Mouse (Mus musculus) embryonic facial prominence, embryonic 12.5 days (tissue): Measurements from ENCODE around the gene Paf1. TPM values are rescaled to one million over a fixed set of nuclear protein-coding genes. Genes with fewer than 3 reads are reported as not detected.

Source experiments
- ATAC-seq: fragments of 200-750 bp; cut with Nextera tagmentation; 2 replicates; pipeline ENCODE4 v1.8.0; 2017; ENCODE audit not compliant: insufficient number of reproducible peaks, insufficient read depth, low FRiP score, low TSS enrichment
- H3K27ac ChIP-seq: fragments of 300-500 bp; sonication (generic); 2 replicates; pipeline ENCODE4 v1.5.1; 2016; ENCODE audit warnings: mild to moderate bottlenecking
- H3K27me3 ChIP-seq: fragments of 300-500 bp; sonication (generic); 2 replicates; pipeline ENCODE4 v1.6.1; 2016; ENCODE audit warnings: mild to moderate bottlenecking, moderate library complexity
- H3K36me3 ChIP-seq: fragments of 300-500 bp; sonication (generic); 2 replicates; pipeline ENCODE4 v1.6.1; 2016; ENCODE audit warnings: mild to moderate bottlenecking
- H3K4me1 ChIP-seq: fragments of 300-500 bp; sonication (generic); 2 replicates; pipeline ENCODE4 v1.6.1; 2016
- H3K4me2 ChIP-seq: fragments of 300-500 bp; sonication (generic); replicated peaks from 2 replicates; pipeline ENCODE4 v1.6.1; 2016; ENCODE audit warnings: mild to moderate bottlenecking, moderate library complexity
- H3K4me3 ChIP-seq: fragments of 300-500 bp; sonication (generic); 2 replicates; pipeline ENCODE4 v1.5.1; 2016; ENCODE audit warnings: mild to moderate bottlenecking
- H3K9ac ChIP-seq: fragments of 300-500 bp; sonication (generic); 2 replicates; pipeline ENCODE4 v1.6.1; 2016; ENCODE audit warnings: mild to moderate bottlenecking, moderate library complexity
- H3K9me3 ChIP-seq: fragments of 300-500 bp; sonication (generic); 2 replicates; pipeline ENCODE4 v1.6.1; 2016; ENCODE audit warnings: mild to moderate bottlenecking, moderate library complexity
- whole genome bisulfite sequencing: fragments of 180-500 bp; shearing (Covaris S2); methylation state at CpG from one replicate; pipeline ENCODE4 v1.1.7; 2016; 5-methylcytosine and 5-hydroxymethylcytosine counted together
- polyA plus RNA-seq: library from polyadenylated mRNA; unstranded; fragments of >200 nt; fragmentation: Nextera tagmentation; extraction: Ambion mirVana; gene quantifications from 2 replicates; pipeline ENCODE4 v1.2.1, GENCODE M21; 2016

Gene Paf1
- polyA plus RNA-seq, 1 experiment from 2014 or later: 82.2 TPM

DNA sequence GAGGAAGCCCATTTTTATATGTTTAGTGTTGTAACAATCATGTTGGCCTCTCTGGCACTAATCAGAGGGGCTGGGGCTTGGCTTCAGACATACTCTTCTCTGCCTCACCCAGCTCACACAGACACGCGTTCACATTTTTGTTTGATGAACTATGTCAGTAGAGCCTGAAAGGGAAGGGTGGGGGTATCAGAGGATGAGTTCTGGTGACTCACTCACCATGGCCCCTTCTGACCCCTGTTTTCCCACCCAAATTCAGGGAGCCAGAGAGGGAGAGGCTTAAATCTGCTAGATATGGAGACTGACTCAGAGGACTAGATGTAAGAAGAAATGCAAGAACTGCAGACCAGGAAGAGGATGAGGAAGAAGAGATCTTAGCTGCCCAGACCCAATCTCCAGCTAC, 26.7 kb downstream of the Paf1 start:
- 91% methylated on average over 2 of the region's 2 CpGs for WGBS
- no peak overlapping the region for H3K27ac ChIP-seq
- peaks cover 72% of the 10 kb centered on the region for H3K36me3 ChIP-seq
- H3K27me3 ChIP-seq: no peaks in the 10 kb centered on the region
- H3K4me2 ChIP-seq: no peak overlapping the region
- H3K4me1 ChIP-seq: no peaks in the 10 kb centered on the region
- no peak overlapping the region for H3K4me3 ChIP-seq
- no peak overlapping the region for H3K9ac ChIP-seq
- no peak for ATAC-seq
- H3K9me3 ChIP-seq: no peaks in the 10 kb centered on the region

DNA sequence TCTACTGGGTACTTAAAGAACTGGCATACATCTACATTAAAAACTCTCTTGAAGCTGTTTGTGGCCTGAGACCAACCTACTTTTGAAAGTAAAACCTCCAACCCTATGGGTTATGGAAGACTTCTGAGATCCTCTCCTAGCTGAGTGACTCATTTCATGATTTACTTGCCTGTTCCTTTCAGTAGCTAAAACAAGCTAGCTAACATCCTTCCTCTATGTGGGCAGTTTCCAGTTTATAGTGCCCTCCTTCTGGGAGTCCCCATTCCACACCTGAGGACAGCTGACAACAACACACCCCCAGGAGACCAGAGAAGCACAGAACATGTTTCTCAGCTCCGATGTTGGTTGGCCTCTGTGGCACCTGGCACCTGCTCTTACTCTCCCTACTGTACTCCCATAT, 30.3 kb downstream of the Paf1 start:
- no peak for ATAC-seq
- peaks cover 57% of the 10 kb centered on the region for H3K36me3 ChIP-seq
- 94% methylated on average over 1 of the region's 1 CpGs for WGBS

DNA sequence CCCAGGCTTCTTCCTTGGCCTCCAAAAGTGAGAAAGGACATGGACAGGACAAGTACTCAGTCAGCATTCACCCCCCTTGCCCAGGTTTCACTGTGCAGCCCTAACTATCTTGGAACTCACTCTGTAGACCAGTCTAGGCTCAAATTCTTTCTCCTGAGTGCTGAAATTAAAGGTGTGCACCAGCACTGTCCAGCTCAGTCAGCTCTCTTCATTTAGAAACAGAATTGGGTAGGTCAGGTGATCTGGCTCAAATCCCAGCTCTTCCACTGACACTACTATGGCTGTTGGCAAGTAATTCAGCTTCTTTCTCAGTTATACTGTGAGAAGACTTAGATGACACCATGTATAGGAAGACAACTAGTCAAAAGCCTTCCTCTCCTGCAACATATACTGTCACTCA, 35.0 kb downstream of the Paf1 start:
- peaks cover 18% of the 10 kb centered on the region for H3K36me3 ChIP-seq
- no peaks in the 10 kb centered on the region for H3K9me3 ChIP-seq
- no peak overlapping the region for H3K27ac ChIP-seq
- no peaks in the 10 kb centered on the region for H3K27me3 ChIP-seq
- ATAC-seq: no peak
- H3K4me3 ChIP-seq: no peak overlapping the region
- H3K4me1 ChIP-seq: peaks cover 6% of the 10 kb centered on the region; the same call in 1 of the 2 replicates
- H3K4me2 ChIP-seq: no peak overlapping the region
- H3K9ac ChIP-seq: no peak overlapping the region

More for the DNA sequence above, 30.3 kb downstream of the Paf1 start:
- Histone ChIP-seq H3K9ac (no peak overlapping the region), H3K27ac (no peak overlapping the region), H3K27me3 (no peaks in the 10 kb centered on the region), H3K9me3 (no peaks in the 10 kb centered on the region), H3K4me2 (no peak overlapping the region), H3K4me3 (no peak overlapping the region), H3K4me1 (no peaks in the 10 kb centered on the region)

DNA sequence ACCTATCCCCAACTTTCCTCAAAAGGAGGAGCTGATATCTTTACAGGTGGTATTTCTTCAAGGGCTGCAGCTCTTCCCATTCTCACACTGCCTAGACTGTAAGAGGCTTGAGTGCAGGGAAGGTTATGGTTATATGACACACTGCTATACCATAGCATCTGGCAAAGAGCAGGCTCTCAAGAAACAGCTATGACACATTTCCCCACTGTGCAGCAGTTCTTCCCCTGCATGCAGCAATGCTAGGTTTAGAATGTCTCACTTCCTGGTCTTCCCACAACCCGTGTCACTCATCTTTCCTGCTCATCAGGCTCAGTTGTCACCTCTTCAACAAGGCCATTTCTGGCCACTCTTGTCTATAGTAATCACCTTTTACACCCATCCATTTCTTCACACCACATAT, 37.8 kb downstream of the Paf1 start:
- Histone ChIP-seq H3K27ac (no peak overlapping the region), H3K4me3 (no peak overlapping the region), H3K36me3 (peaks cover 16% of the 10 kb centered on the region), H3K27me3 (no peaks in the 10 kb centered on the region), H3K4me1 (peaks cover 28% of the 10 kb centered on the region), H3K9me3 (no peaks in the 10 kb centered on the region), H3K9ac (no peak overlapping the region), H3K4me2 (no peak overlapping the region)
- WGBS: 75% methylated on average over 1 of the region's 1 CpGs
- no peak for ATAC-seq

DNA sequence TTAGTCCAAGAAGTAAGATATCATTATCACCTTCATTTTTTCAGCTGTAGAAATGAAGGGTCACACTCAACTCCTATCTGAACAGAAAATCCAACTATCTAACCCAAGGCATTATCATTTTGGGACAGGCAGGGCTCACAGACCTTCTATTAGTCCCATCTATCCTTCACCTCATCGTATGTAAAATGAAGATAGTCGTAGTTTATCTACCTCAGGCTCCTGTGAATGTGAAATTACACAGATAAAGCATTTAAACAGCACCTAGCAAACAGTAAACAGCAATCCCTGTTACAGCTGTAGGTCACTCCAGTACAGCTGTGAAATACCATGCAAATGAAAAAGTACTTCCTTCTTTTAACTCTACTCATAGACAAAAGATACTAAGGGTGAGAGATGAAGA, 39.5 kb downstream of the Paf1 start:
- no peak overlapping the region for H3K27ac ChIP-seq
- no peak overlapping the region for H3K4me2 ChIP-seq
- 90% methylated on average over 2 of the region's 2 CpGs for WGBS
- no peaks in the 10 kb centered on the region for H3K27me3 ChIP-seq
- peaks cover 32% of the 10 kb centered on the region for H3K4me1 ChIP-seq
- H3K9ac ChIP-seq: no peak overlapping the region
- H3K4me3 ChIP-seq: no peak overlapping the region
- ATAC-seq: no peak
- no peaks in the 10 kb centered on the region for H3K9me3 ChIP-seq
- H3K36me3 ChIP-seq: peaks cover 16% of the 10 kb centered on the region

DNA sequence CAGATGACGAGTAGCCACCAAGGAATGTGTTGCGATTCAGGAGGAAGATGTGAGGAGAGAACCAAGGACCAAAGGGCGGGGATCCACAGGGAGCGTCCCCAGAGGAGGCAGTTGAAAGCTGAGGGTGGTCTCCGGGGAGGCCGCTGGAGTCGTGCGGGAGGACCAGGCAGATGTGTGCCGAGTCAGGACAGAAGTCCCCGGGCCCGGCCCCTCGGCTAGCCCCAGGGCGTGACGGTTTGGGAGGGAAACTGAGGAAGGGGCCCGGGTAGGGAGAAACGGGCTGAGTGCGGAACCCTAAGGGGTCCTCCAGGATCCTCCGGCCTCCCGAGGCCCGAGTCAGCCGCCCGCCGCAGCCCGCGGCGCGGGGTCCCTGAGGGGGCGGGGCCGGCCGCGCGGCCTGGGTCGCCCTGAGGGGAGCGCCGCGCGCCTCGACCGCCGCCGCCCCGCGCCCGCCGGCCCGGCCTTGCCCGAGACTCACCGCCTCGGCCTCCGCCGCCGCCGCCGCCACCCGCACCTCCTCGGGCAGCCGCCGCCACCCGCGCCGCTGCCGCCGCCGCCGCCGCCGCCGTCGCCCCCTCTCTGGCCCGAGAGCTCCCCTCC, 43.0 kb downstream of the Paf1 start:
- Histone ChIP-seq H3K36me3 (peaks cover 16% of the 10 kb centered on the region), H3K9ac (peak overlapping the region; percentile 93), H3K4me3 (peak overlapping the region; percentile 96), H3K4me1 (peaks cover 32% of the 10 kb centered on the region), H3K27me3 (no peaks in the 10 kb centered on the region), H3K27ac (peak overlapping the region; percentile 46; the same call in 1 of the 2 replicates), H3K9me3 (no peaks in the 10 kb centered on the region), H3K4me2 (peak overlapping the region; percentile 84)
- ATAC-seq: peak; percentile 30; the same call in 1 of the 2 replicates
- WGBS: 0% methylated on average over 24 of the region's 70 CpGs

DNA sequence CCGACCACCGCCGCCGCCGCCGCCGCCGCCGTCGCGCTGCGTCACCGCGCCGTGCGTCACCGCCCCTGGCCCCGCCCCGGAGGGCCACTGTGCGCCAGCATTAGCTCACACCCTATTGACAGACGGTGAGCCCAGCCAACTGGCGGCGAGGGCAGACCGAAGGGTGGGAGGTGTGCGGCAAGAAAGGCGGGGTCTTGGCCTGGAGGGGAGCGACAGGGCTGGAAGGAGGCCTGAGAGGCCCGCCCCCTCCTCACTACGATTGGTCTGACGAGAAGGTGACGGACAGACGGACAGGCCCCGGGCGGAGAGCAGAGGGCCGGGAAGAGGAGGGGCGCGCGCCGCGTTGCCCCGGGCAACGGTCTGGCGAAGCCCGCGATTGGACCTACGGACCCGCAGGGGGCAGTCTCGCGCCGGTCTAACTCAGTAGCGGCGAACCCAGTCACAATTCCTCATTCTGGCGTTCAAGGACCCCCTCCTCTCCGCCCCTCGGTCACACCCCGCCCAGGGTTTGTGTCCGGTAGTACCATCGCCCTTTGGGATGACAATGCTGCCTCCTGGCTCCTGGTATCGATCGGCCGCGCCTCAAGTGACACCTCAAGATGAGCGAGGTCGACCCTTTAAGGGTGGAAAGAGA, 43.6 kb downstream of the Paf1 start:
- Histone ChIP-seq H3K36me3 (peaks cover 12% of the 10 kb centered on the region), H3K27ac (peak overlapping the region; percentile 46; the same call in 1 of the 2 replicates), H3K9ac (peak overlapping the region; percentile 93), H3K4me2 (peak overlapping the region; percentile 67), H3K4me1 (peaks cover 32% of the 10 kb centered on the region), H3K9me3 (no peaks in the 10 kb centered on the region), H3K27me3 (no peaks in the 10 kb centered on the region), H3K4me3 (peak overlapping the region; percentile 96)
- peak; percentile 99 for ATAC-seq
- whole genome bisulfite sequencing: under 1% methylated on average over 47 of the region's 64 CpGs

DNA sequence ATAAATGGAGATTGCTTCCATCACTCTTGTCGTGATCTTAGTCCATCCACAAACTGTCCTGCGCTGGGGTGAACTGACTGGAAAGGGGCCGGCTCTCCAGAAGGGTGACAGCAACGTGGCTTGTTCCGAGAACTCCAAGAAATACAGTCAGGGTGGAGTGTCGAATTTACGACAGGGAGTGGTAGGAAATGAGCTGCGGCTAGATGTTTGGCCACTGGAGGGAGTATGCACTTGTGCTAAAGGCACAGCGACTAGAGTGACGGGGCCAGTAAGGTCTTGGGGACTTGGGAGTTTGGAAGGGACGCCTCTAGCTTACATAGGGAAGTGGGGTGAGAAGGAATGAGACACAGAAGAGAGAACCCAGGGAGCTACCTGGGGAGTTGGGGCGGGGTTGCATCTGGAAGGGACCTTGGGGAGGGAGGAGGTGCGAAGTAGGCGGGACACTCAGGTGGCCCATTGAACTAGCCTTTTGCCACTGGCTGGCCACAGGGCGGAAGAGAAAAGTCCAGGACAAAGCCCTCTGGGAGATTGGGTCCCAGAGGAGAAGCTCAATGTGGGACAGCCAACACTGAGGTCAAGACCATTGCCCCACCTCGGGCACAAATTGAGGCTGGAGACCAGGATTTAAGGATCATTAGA, 44.3 kb downstream of the Paf1 start, which contains the start of gene Gmfg:
Gene Gmfg, plus strand, starts transcription at position 516 of the 639 bp plus-strand sequence.
- Histone ChIP-seq H3K27ac (peak within 1 kb of the TSS; percentile 46; the same call in 1 of the 2 replicates), H3K27me3 (no peaks in the 10 kb centered on the region), H3K36me3 (peaks cover 12% of the 10 kb centered on the region), H3K4me3 (peak within 1 kb of the TSS; percentile 96), H3K4me2 (peak within 1 kb of the TSS; percentile 67), H3K9me3 (no peaks in the 10 kb centered on the region), H3K9ac (peak within 1 kb of the TSS; percentile 50), H3K4me1 (peaks cover 32% of the 10 kb centered on the region)
- WGBS: 3% methylated on average over 16 of the region's 16 CpGs
- ATAC-seq: peak; percentile 12

DNA sequence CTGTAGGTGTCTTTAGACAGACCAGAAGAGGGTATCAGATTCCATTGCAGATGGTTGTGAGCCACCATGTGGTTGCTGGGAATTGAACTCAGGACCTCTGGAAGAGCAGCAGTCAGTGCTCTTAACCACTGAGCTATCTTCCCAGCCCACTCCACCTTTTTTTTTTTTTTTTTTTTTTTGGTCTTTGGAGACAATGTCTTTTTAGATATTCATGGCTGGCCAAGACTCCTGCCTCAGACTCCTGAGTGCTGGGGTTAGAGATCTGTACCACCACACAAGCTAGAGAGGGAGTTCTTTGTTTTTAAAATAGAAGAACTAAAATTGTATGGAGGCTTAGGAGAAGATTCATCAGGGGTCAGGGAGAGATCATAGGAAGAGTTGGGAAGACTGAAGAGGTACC, 45.2 kb downstream of the Paf1 start:
- ATAC-seq: no peak
- no peak overlapping the region for H3K4me3 ChIP-seq
- H3K9me3 ChIP-seq: no peaks in the 10 kb centered on the region
- H3K27me3 ChIP-seq: no peaks in the 10 kb centered on the region
- H3K36me3 ChIP-seq: peaks cover 5% of the 10 kb centered on the region
- no peak overlapping the region for H3K4me2 ChIP-seq
- peaks cover 26% of the 10 kb centered on the region for H3K4me1 ChIP-seq
- no peak overlapping the region for H3K27ac ChIP-seq
- H3K9ac ChIP-seq: no peak overlapping the region

DNA sequence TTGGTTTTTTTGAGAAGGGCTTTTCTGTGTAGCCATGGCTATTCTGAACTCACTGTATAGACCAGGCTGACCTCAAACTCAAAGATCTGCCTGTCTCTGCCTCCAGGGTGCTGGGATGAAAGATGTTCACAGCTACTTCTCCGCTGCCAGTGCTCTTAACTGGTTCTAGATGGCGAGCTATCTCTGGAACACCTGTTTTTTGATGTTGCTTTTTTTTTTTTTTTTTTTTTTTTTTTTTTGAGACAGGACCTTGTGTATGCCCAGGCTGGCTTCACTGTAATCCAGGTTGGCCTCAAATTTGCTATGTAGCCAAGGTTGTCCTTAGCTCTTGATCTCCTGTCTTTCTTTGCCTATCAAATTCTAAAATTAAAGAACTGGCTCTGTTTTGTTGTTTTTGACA, 46.0 kb downstream of the Paf1 start:
- Histone ChIP-seq H3K4me2 (no peak overlapping the region), H3K9me3 (no peaks in the 10 kb centered on the region), H3K27me3 (no peaks in the 10 kb centered on the region), H3K4me3 (no peak overlapping the region), H3K9ac (no peak overlapping the region), H3K27ac (no peak overlapping the region), H3K36me3 (no peaks in the 10 kb centered on the region), H3K4me1 (peaks cover 19% of the 10 kb centered on the region)
- no peak for ATAC-seq
- 90% methylated on average over 2 of the region's 2 CpGs for WGBS

DNA sequence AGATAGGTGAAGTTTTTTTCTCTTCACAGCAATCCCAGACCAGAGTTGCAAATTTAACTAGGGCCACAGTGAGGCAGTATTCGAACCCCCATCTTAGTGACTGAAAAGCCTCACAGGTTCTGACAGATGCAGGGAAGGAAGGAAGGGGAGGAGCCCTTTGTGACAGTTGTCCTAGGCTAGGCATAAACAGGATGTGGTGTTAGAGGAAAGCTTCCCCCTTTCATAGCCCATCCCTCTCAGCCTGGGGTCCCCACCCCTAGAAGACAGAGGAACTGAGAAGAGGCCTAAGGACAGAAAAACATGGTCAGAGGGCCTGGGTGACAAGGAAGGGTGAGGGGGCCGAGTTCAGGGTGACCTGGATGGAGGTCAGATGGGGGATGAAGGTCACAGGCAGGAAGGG, 48.0 kb downstream of the Paf1 start:
- Histone ChIP-seq H3K27me3 (no peaks in the 10 kb centered on the region), H3K9ac (no peak overlapping the region), H3K9me3 (no peaks in the 10 kb centered on the region), H3K27ac (no peak overlapping the region), H3K4me2 (no peak overlapping the region), H3K36me3 (no peaks in the 10 kb centered on the region), H3K4me3 (no peak overlapping the region), H3K4me1 (0 out of 2 replicates have a peak, but pooled peaks cover 5% of the 10 kb centered on the region)
- 43% methylated on average over 2 of the region's 2 CpGs for WGBS
- ATAC-seq: no peak
